Mouse (Mus musculus) liver, embryonic 14.5 days (tissue): Measurements from ENCODE around the gene Tmprss9. TPM values are rescaled to one million over a fixed set of nuclear protein-coding genes. Genes with fewer than 3 reads are reported as not detected.

ENCODE experiments used
- ATAC-seq: fragments of 200-750 bp; cut with Nextera tagmentation; 2 replicates; pipeline ENCODE4 v1.8.0; 2017; ENCODE audit warnings: moderate number of reproducible peaks, mild to moderate bottlenecking, moderate library complexity; ENCODE audit not compliant: insufficient read depth
- DNase-seq, 3 experiments: peaks; one replicate each; pipeline ENCODE4 v3.0.0-alpha.2; 2012 to 2013; ENCODE audit warnings: low read depth in 3 of 3, low spot score in 3 of 3
- H3K27ac ChIP-seq: fragments of 300-500 bp; sonication (generic); 2 replicates; pipeline ENCODE4 v1.5.1; 2014; ENCODE audit warnings: moderate library complexity, mild to moderate bottlenecking, control low read depth, inconsistent platforms
- H3K27me3 ChIP-seq: fragments of 300-500 bp; sonication (generic); 2 replicates; pipeline ENCODE4 v1.6.1; 2014; ENCODE audit warnings: mild to moderate bottlenecking, low read length, moderate library complexity; ENCODE audit not compliant: control insufficient read depth, insufficient read depth
- H3K36me3 ChIP-seq: fragments of 300-500 bp; sonication (generic); replicated peaks from 2 replicates; pipeline ENCODE4 v1.6.1; 2014; ENCODE audit warnings: low read depth; ENCODE audit not compliant: control insufficient read depth, insufficient read depth
- H3K4me1 ChIP-seq, 2 experiments: fragments of 200-500 bp in 1 of 2; fragments of 300-500 bp in 1 of 2; sonication (generic) in 1 of 2; replicated peaks; 2 replicates each; pipeline ENCODE4 v1.6.1; 2012 to 2014; ENCODE audit warnings: antibody characterized with exemption in 1 of 2, inconsistent platforms in 1 of 2, low read length in 1 of 2; ENCODE audit not compliant: control insufficient read depth in 2 of 2, insufficient read depth in 2 of 2
- H3K4me2 ChIP-seq: fragments of 300-500 bp; sonication (generic); 2 replicates; pipeline ENCODE4 v1.6.1; 2014; ENCODE audit warnings: low read depth, mild to moderate bottlenecking, control low read depth, moderate library complexity
- H3K4me3 ChIP-seq, 2 experiments: fragments of 200-500 bp in 1 of 2; fragments of 300-500 bp in 1 of 2; sonication (generic) in 1 of 2; 2 replicates each; pipeline ENCODE4 v1.5.1; 2012 to 2014; ENCODE audit warnings: low read depth in 2 of 2, low read length in 2 of 2, mild to moderate bottlenecking in 2 of 2, control low read depth in 1 of 2, inconsistent platforms in 1 of 2, moderate library complexity in 1 of 2; ENCODE audit not compliant: insufficient read depth in 1 of 2
- H3K9ac ChIP-seq: fragments of 300-500 bp; sonication (generic); replicated peaks from 2 replicates; pipeline ENCODE4 v1.6.1; 2014; ENCODE audit warnings: mild to moderate bottlenecking, control low read depth, moderate library complexity
- H3K9me3 ChIP-seq: fragments of 300-500 bp; sonication (generic); 2 replicates; pipeline ENCODE4 v1.6.1; 2016; ENCODE audit warnings: low read length, mixed read lengths; ENCODE audit not compliant: control insufficient read depth
- CTCF ChIP-seq: IDR thresholded peaks from 2 replicates; pipeline ENCODE4 v1.5.1; 2016; ENCODE audit warnings: antibody characterized with exemption, low read depth, control low read depth
- EP300 ChIP-seq: IDR thresholded peaks from 2 replicates; pipeline ENCODE4 v1.6.1; 2016; ENCODE audit warnings: antibody characterized with exemption, low read depth
- WGBS: fragments of 180-500 bp; shearing (Covaris S2); extraction: QIAGEN DNeasy Blood & Tissue Kit; methylation state at CpG from one replicate; pipeline ENCODE4 v1.1.7; 2014; ENCODE audit not compliant: insufficient replicate concordance; 5-methylcytosine and 5-hydroxymethylcytosine counted together
- polyA plus RNA-seq, 2 experiments: library from polyadenylated mRNA; depleted of rRNA in 1 of 2; stranded (reverse) in 1 of 2; unstranded in 1 of 2; fragments of >200 nt; fragmentation: Nextera tagmentation in 1 of 2; extraction: Ambion mirVana in 1 of 2; gene quantifications; 2 replicates each; pipeline versions ENCODE4 v1.2.1 to v1.2.3; 2012 to 2014

The Tmprss9 gene
- polyA plus RNA-seq, 2 experiments: 0.06 TPM; not detected in 1

GRCm38 (mm10) chr10:80913364-80914011 is 41.8 kb downstream of the Tmprss9 start:
- Histone ChIP-seq H3K9me3 (no peaks in the 10 kb centered on the region), H3K27me3 (peaks cover 2% of the 10 kb centered on the region; the same call in 1 of the 2 replicates), H3K9ac (no peak overlapping the region), H3K27ac (no peak overlapping the region), H3K4me1 (peaks cover 10 to 12% of the 10 kb centered on the region in 2 experiments; a peak in 3 of 4 replicates), H3K4me2 (no peak overlapping the region), H3K4me3 (no peak overlapping the region), H3K36me3 (no peaks in the 10 kb centered on the region)
- TF ChIP-seq CTCF (no peak), EP300 (no peak)
- DNase-seq (no peak), ATAC-seq (no peak)
- WGBS: 79% methylated on average over 7 of the region's 8 CpGs

GRCm38 (mm10) chr10:80914253-80914656 is 42.6 kb downstream of the Tmprss9 start:
- 68% methylated on average over 5 of the region's 5 CpGs for whole genome bisulfite sequencing
- no peak overlapping the region for H3K9ac ChIP-seq
- H3K9me3 ChIP-seq: no peaks in the 10 kb centered on the region
- ATAC-seq (no peak), DNase-seq (no peak)
- TF ChIP-seq CTCF (no peak), EP300 (no peak)
- H3K4me1 ChIP-seq: peaks cover 10 to 12% of the 10 kb centered on the region in 2 experiments; a peak in 3 of 4 replicates
- H3K27me3 ChIP-seq: peaks cover 2% of the 10 kb centered on the region; the same call in 1 of the 2 replicates
- no peaks in the 10 kb centered on the region for H3K36me3 ChIP-seq
- H3K4me2 ChIP-seq: no peak overlapping the region
- no peak overlapping the region for H3K27ac ChIP-seq
- no peak overlapping the region for H3K4me3 ChIP-seq

GRCm38 (mm10) chr10:80915260-80915659 is 43.6 kb downstream of the Tmprss9 start:
- Histone ChIP-seq H3K4me2 (no peak overlapping the region), H3K4me1 (peaks cover 10 to 12% of the 10 kb centered on the region in 2 experiments; a peak in 3 of 4 replicates), H3K9ac (no peak overlapping the region), H3K36me3 (no peaks in the 10 kb centered on the region), H3K9me3 (no peaks in the 10 kb centered on the region), H3K27me3 (peaks cover 2% of the 10 kb centered on the region; the same call in 1 of the 2 replicates), H3K4me3 (no peak overlapping the region), H3K27ac (no peak overlapping the region)
- TF ChIP-seq EP300 (peak; percentile 71), CTCF (no peak)
- WGBS: 27% methylated on average over 2 of the region's 2 CpGs
- DNase-seq (peak in 1 of 3 experiments; percentile 49), ATAC-seq (no peak; the same call in 1 of the 2 replicates)

- DNase-seq (no peak), ATAC-seq (no peak)
- H3K4me1 ChIP-seq: peaks cover 10 to 12% of the 10 kb centered on the region in 2 experiments; a peak in 3 of 4 replicates
- no peaks in the 10 kb centered on the region for H3K9me3 ChIP-seq
- WGBS: 73% methylated on average over 4 of the region's 4 CpGs
- no peak overlapping the region for H3K4me3 ChIP-seq
- no peak for TF ChIP-seq CTCF
- no peak for TF ChIP-seq EP300
- H3K27me3 ChIP-seq: peaks cover 2% of the 10 kb centered on the region; the same call in 1 of the 2 replicates
- H3K27ac ChIP-seq: no peak overlapping the region
- H3K9ac ChIP-seq: no peak overlapping the region
- no peaks in the 10 kb centered on the region for H3K36me3 ChIP-seq
- no peak overlapping the region for H3K4me2 ChIP-seq
Measured at GRCm38 (mm10) chr10:80915736-80916135, 44.1 kb downstream of the Tmprss9 start.

- 2% methylated on average over 15 of the region's 15 CpGs for WGBS
- ATAC-seq (peak; percentile 17; the same call in 1 of the 2 replicates), DNase-seq (no peak)
- Histone ChIP-seq H3K27ac (no peak overlapping the region), H3K4me3 (peak overlapping the region; percentile 69 to 74), H3K9ac (peak overlapping the region; percentile 57), H3K27me3 (peaks cover 2% of the 10 kb centered on the region; the same call in 1 of the 2 replicates), H3K9me3 (no peaks in the 10 kb centered on the region), H3K4me2 (peak overlapping the region; percentile 79), H3K36me3 (no peaks in the 10 kb centered on the region), H3K4me1 (peaks cover 11 to 12% of the 10 kb centered on the region in 2 experiments; a peak in 3 of 4 replicates)
- TF ChIP-seq EP300 (no peak), CTCF (no peak)
Measured at GRCm38 (mm10) chr10:80917336-80917778, 45.7 kb downstream of the Tmprss9 start.
